Mouse (Mus musculus) heart, adult 2 months (tissue): Measurements from ENCODE around the gene Olfr622.

Experiments used
- CTCF ChIP-seq: fragments of 200-600 bp; IDR thresholded peaks from 2 replicates; pipeline ENCODE4 v1.8.1; 2022; ENCODE audit warnings: antibody characterized with exemption, mild to moderate bottlenecking, moderate library complexity
- EP300 ChIP-seq: fragments of 200-500 bp; IDR thresholded peaks from 2 replicates; pipeline ENCODE4 v1.6.1; 2011; ENCODE audit warnings: low read depth, low read length, control low read depth; ENCODE audit not compliant: insufficient read depth
- POLR2A ChIP-seq: fragments of 200-500 bp; IDR thresholded peaks from 2 replicates; pipeline ENCODE4 v1.6.1; 2011; ENCODE audit warnings: mild to moderate bottlenecking, low read depth, low read length, control low read depth; ENCODE audit not compliant: insufficient read depth

DNA sequence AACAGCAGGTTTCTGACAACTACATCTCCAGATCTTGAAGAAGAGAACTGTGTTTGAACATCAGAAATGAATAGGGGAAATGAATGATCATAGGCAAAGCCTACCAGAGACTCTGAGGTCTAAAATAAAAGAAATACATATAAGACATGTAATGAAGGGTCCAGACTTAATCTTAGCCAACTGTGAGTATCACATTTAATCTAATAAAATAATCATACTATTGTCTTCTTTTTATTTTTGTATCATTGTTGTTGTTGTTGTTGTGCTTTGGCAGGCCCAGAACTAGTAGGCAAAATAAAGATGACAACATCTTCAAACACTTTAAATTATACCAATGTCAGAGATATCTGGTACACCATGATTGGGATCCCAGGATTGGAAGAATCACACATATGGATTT lies 39.9 kb upstream of the Olfr622 start, which contains the start of gene Olfr625-ps1:
- no peak for TF ChIP-seq CTCF
- no peak for TF ChIP-seq POLR2A
- no peak for TF ChIP-seq EP300
